Mouse (Mus musculus) kidney, postnatal 36 days (tissue): ENCODE results near the gene Plgrkt.
A peak's percentile ranks its signal among the peaks of the same experiment; 100 is the strongest.
"Not testable (repeated sequence)": the region's sequence is repeated elsewhere in the genome, so short reads cannot be mapped to it uniquely, and the experiment has no call there.

Source experiments
- DNase-seq, 2 experiments: peaks; one replicate each; pipeline ENCODE4 v3.0.0; 2021 to 2022; ENCODE audit warnings: mixed read lengths in 2 of 2

Gene Plgrkt

GRCm38 (mm10) chr19:29366969-29367622, at the start of gene Plgrkt, which contains the start of gene Cd274:
Gene Plgrkt, minus strand, starts transcription at chr19:29367390.
Gene Cd274, plus strand, starts transcription at chr19:29367455.
- peak; percentile 90 to 92 for DNase-seq

- DNase-seq = no peak
Measured at GRCm38 (mm10) chr19:29416393-29416902, 49.3 kb upstream of the Plgrkt start.

GRCm38 (mm10) chr19:29414917-29415316, 47.7 kb upstream of the Plgrkt start:
- DNase-seq = not testable (repeated sequence)

GRCm38 (mm10) chr19:29414513-29414912, 47.3 kb upstream of the Plgrkt start:
- no peak for DNase-seq

- peak in 1 of 2 experiments; percentile 18 for DNase-seq
Measured at GRCm38 (mm10) chr19:29412476-29413420, 45.6 kb upstream of the Plgrkt start.

- DNase-seq = no peak
Measured at GRCm38 (mm10) chr19:29410619-29411018, 43.4 kb upstream of the Plgrkt start, which contains the start of gene Pdcd1lg2. Gene Pdcd1lg2, plus strand, starts transcription at chr19:29410919.

- DNase-seq = no peak
Measured at GRCm38 (mm10) chr19:29406042-29407017, 39.1 kb upstream of the Plgrkt start.

- DNase-seq = no peak
Measured at GRCm38 (mm10) chr19:29405388-29405787, 38.2 kb upstream of the Plgrkt start.

GRCm38 (mm10) chr19:29403251-29403650, 36.1 kb upstream of the Plgrkt start:
- no peak for DNase-seq

- no peak for DNase-seq
Measured at GRCm38 (mm10) chr19:29402621-29403020, 35.4 kb upstream of the Plgrkt start.

GRCm38 (mm10) chr19:29400466-29400865, 33.3 kb upstream of the Plgrkt start:
- DNase-seq = no peak

GRCm38 (mm10) chr19:29399786-29400185, 32.6 kb upstream of the Plgrkt start:
- no peak for DNase-seq

- DNase-seq = no peak
Measured at GRCm38 (mm10) chr19:29396353-29396752, 29.2 kb upstream of the Plgrkt start.

GRCm38 (mm10) chr19:29394721-29395120, 27.5 kb upstream of the Plgrkt start:
- no peak for DNase-seq

GRCm38 (mm10) chr19:29393333-29393732, 26.1 kb upstream of the Plgrkt start:
- no peak for DNase-seq

GRCm38 (mm10) chr19:29391279-29391678, 24.1 kb upstream of the Plgrkt start:
- DNase-seq = no peak

- no peak for DNase-seq
Measured at GRCm38 (mm10) chr19:29390483-29390882, 23.3 kb upstream of the Plgrkt start.

- DNase-seq = no peak
Measured at GRCm38 (mm10) chr19:29388818-29389217, 21.6 kb upstream of the Plgrkt start.

GRCm38 (mm10) chr19:29385822-29386221, 18.6 kb upstream of the Plgrkt start:
- no peak for DNase-seq

- no peak for DNase-seq
Measured at GRCm38 (mm10) chr19:29384994-29385393, 17.8 kb upstream of the Plgrkt start.

GRCm38 (mm10) chr19:29384412-29384811, 17.2 kb upstream of the Plgrkt start:
- no peak for DNase-seq

- DNase-seq = no peak
Measured at GRCm38 (mm10) chr19:29383368-29383767, 16.2 kb upstream of the Plgrkt start.
